Mouse (Mus musculus) bone marrow macrophage, adult 2 months (primary cell): ENCODE measurements around the gene Tnn.

Experiments used
- CTCF ChIP-seq: IDR thresholded peaks from 2 replicates; pipeline ENCODE4 v1.5.1; 2012; ENCODE audit warnings: low read depth, mild to moderate bottlenecking, low read length, moderate library complexity
- POLR2A ChIP-seq: IDR thresholded peaks from 2 replicates; pipeline ENCODE4 v1.6.1; 2012; ENCODE audit warnings: mild to moderate bottlenecking, low read depth, low read length, borderline replicate concordance

GRCm38 (mm10) chr1:160064547-160065144 is 88.7 kb downstream of the Tnn start:
- TF ChIP-seq CTCF (no peak), POLR2A (no peak)
